Mouse (Mus musculus): ENCODE measurements around the gene G3bp1. TPM values are rescaled to one million over a fixed set of nuclear protein-coding genes. Genes with fewer than 3 reads are reported as not detected.

G3bp1 gene
- total and polyA plus RNA-seq, 3 experiments: 145 to 233 (median 183) TPM

DNA sequence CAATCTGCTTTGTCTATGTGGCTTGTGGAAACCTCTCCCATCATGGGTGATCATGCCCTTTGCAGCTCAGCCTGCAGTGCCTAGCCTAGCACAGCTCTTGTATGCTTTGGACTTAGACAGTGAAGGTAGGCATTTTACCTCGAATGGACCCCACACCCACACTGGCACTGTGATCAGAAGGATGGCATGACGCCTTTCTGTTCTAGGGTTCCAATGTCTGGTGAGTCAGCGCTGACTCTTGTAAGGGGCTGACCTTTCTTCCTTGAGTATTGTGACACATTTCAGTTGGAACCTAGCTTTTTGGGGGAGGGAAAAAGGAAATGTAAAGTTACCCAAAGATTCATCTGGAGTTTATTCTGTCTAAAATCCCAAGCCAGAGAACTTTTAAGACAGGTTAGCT is 36.0 kb downstream of the G3bp1 start:
- no peaks in the 10 kb centered on the region for H3K9me3 ChIP-seq (replicated peaks; ENCODE audit: low read length)
- no peak overlapping the region for H3K4me3 ChIP-seq (replicated peaks in 1 of 3; ENCODE audit: low read depth in 2 of 3, low read length in 2 of 3, poor library complexity in 1 of 3)
- dilution Hi-C loops (cut with MboI; ENCODE audit: extremely low pct_ligation_motif_present, extremely low pct_unique_long_range_greater_than_20kb, low sequenced_read_pairs) (no loop called here), in situ Hi-C loops (cut with MboI; ENCODE audit: low pct_ligation_motif_present, low pct_unique_long_range_greater_than_20kb, low sequenced_read_pairs) (loop anchor here (25.0 kb wide), 1 partner anchor 482 kb away; no protein-coding TSS in a partner anchor)
- no peak overlapping the region for H3K27ac ChIP-seq (ENCODE audit: insufficient read depth, low read depth)
- H3K4me2 ChIP-seq (ENCODE audit: insufficient read depth, low read depth, poor library complexity, severe bottlenecking): no peak overlapping the region
- H3K4me1 ChIP-seq (ENCODE audit: control insufficient read depth in 1 of 2, insufficient read depth in 2 of 2): peaks cover 6 to 25% of the 10 kb centered on the region in 2 experiments; a peak in 3 of 4 replicates
- peaks cover 13 to 25% of the 10 kb centered on the region in 2 experiments for H3K36me3 ChIP-seq (replicated peaks in 1 of 2; ENCODE audit: control insufficient read depth in 1 of 2, insufficient read depth in 1 of 2, low read length in 1 of 2)
- DNase-seq (ENCODE audit: extremely low read depth): no peak
- H3K9ac ChIP-seq (ENCODE audit: insufficient read depth, low read depth): no peak overlapping the region
- no peak for TF ChIP-seq MXI1 (IDR thresholded peaks at IDR 0.05; ENCODE audit: low read depth, low read length)
- TF ChIP-seq SMC3 (IDR thresholded peaks at IDR 0.05; ENCODE audit: low read depth, low read length): no peak
- TF ChIP-seq EP300 (IDR thresholded peaks at IDR 0.05; ENCODE audit: low read length): no peak
- no peak for TF ChIP-seq USF1 (IDR thresholded peaks at IDR 0.05; ENCODE audit: low read depth, low read length)
- no peaks in the 10 kb centered on the region for H3K27me3 ChIP-seq (replicated peaks)
- no peaks in the 10 kb centered on the region for H3K79me2 ChIP-seq (replicated peaks; ENCODE audit: control insufficient read depth, extremely low read depth, insufficient read depth, poor library complexity, severe bottlenecking)

- dilution Hi-C loops (cut with MboI; ENCODE audit: extremely low pct_ligation_motif_present, extremely low pct_unique_long_range_greater_than_20kb, low sequenced_read_pairs) (no loop called here), in situ Hi-C loops (cut with MboI; ENCODE audit: low pct_ligation_motif_present, low pct_unique_long_range_greater_than_20kb, low sequenced_read_pairs) (loop anchor here (25.0 kb wide), 1 partner anchor 476 kb away; no protein-coding TSS in a partner anchor)
- TF ChIP-seq MXI1 (IDR thresholded peaks at IDR 0.05; ENCODE audit: low read depth, low read length) (no peak), JUN (IDR thresholded peaks at IDR 0.05; ENCODE audit: insufficient read depth, low read depth, low read length) (no peak), MAX (IDR thresholded peaks at IDR 0.05; ENCODE audit: low read length) (no peak), ETS1 (conservative IDR thresholded peaks at IDR 0.05; ENCODE audit: low read depth, low read length) (no peak), CHD1 (IDR thresholded peaks at IDR 0.05; ENCODE audit: low read depth, low read length) (no peak), ZMIZ1 (IDR thresholded peaks at IDR 0.05; ENCODE audit: low read depth, low read length) (no peak), RAD21 (IDR thresholded peaks at IDR 0.05; ENCODE audit: low read depth, low read length) (peak; percentile 32), ZKSCAN1 (IDR thresholded peaks at IDR 0.05; ENCODE audit: borderline replicate concordance, low read depth, low read length) (no peak), GABPA (IDR thresholded peaks at IDR 0.05; ENCODE audit: insufficient replicate concordance, low read depth, low read length) (no peak), EP300 (IDR thresholded peaks at IDR 0.05; ENCODE audit: low read length) (no peak), BHLHE40 (IDR thresholded peaks at IDR 0.05; ENCODE audit: low read depth, low read length) (no peak), MAFK (IDR thresholded peaks at IDR 0.05; ENCODE audit: insufficient replicate concordance, low read length) (no peak), POLR2A (IDR thresholded peaks at IDR 0.05; ENCODE audit: low read depth, low read length) (no peak), RCOR1 (conservative IDR thresholded peaks at IDR 0.05; ENCODE audit: low read depth, low read length) (no peak), ZNF384 (IDR thresholded peaks at IDR 0.05; ENCODE audit: low read depth, low read length) (no peak), E2F4 (IDR thresholded peaks at IDR 0.05; ENCODE audit: insufficient replicate concordance, low read depth, low read length) (no peak), USF2 (conservative IDR thresholded peaks at IDR 0.05; ENCODE audit: low read depth, low read length) (no peak), CTCF (conservative IDR thresholded peaks at IDR 0.05 in 1 of 2, IDR thresholded peaks at IDR 0.05 in 1 of 2; ENCODE audit: low read depth in 2 of 2, low read length in 2 of 2) (peak; percentile 16 to 67; a peak in 2 of 4 replicates), SMC3 (IDR thresholded peaks at IDR 0.05; ENCODE audit: low read depth, low read length) (peak; percentile 59), USF1 (IDR thresholded peaks at IDR 0.05; ENCODE audit: low read depth, low read length) (no peak), ZC3H11A (IDR thresholded peaks at IDR 0.05; ENCODE audit: low read depth, low read length) (no peak), SIN3A (IDR thresholded peaks at IDR 0.05; ENCODE audit: low read length) (no peak)
- Histone ChIP-seq H3K4me3 (replicated peaks in 1 of 3; ENCODE audit: low read depth in 2 of 3, low read length in 2 of 3, poor library complexity in 1 of 3) (no peak overlapping the region), H3K4me2 (ENCODE audit: insufficient read depth, low read depth, poor library complexity, severe bottlenecking) (no peak overlapping the region), H3K79me2 (replicated peaks; ENCODE audit: control insufficient read depth, extremely low read depth, insufficient read depth, poor library complexity, severe bottlenecking) (no peaks in the 10 kb centered on the region), H3K27me3 (replicated peaks) (peaks cover 40% of the 10 kb centered on the region), H3K4me1 (ENCODE audit: control insufficient read depth in 1 of 2, insufficient read depth in 2 of 2) (no peaks in the 10 kb centered on the region), H3K27ac (ENCODE audit: insufficient read depth, low read depth) (no peak overlapping the region), H3K36me3 (replicated peaks in 1 of 2; ENCODE audit: control insufficient read depth in 1 of 2, insufficient read depth in 1 of 2, low read length in 1 of 2) (no peaks in the 10 kb centered on the region), H3K9me3 (replicated peaks; ENCODE audit: low read length) (no peaks in the 10 kb centered on the region), H3K9ac (ENCODE audit: insufficient read depth, low read depth) (no peak overlapping the region)
- DNase-seq (ENCODE audit: extremely low read depth): no peak
Observed at GRCm38 (mm10) chr11:55511374-55511773, 41.9 kb downstream of the G3bp1 start.
